Mouse (Mus musculus): ENCODE data around the gene Sftpa1. TPM values are rescaled to one million over a fixed set of nuclear protein-coding genes. Genes with fewer than 3 reads are reported as not detected.

Sftpa1 gene
- polyA plus RNA-seq (2012; rRNA removed): not detected in 2 replicates

- DNase-seq (ENCODE audit: low read depth): no peak
These were observed at the start of gene Sftpa1 for GRCm38 (mm10) chr14:41131540-41131939. TSS of gene Sftpa1 (plus strand) at chr14:41131782.

DNA sequence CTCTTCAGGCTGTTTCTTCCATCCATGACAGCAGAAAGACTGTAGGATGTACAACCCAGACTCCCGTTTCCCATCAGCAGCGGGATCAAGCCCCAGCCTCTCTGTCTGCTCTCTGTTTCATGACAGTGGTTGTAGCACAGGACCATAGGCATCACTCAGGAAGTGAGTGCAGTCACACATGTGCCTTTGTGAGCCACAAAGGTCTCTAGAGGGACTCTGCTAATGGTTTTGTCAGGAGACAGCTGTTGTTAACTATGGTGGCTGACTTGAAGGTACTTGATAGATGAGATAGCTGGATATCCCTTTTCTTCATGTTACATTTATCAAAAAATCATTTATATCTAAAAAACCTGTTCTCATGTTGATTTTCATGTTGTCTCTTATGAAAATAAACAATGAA is 49.2 kb upstream of the Sftpa1 start:
- no peak for DNase-seq (ENCODE audit: low read depth)

DNA sequence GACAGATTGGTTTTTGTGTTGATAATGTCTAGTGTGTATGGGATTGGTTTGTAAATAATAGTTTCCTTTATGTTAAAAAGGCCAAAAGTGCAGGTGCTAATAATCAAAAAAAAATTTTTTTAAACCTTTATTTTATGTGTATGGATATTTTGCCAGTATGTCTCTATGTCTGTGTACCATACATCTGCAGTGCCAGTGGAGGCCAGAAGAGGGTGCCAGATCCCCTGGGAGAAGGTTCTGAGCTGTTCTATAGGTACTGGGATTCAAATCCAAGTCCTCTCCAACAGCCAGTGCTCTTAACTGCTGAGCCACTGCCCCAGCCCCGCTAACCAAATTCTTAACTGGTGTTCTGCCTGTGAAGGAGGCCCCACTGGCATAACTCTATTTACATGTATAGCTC is 44.1 kb upstream of the Sftpa1 start:
- no peak for DNase-seq (ENCODE audit: low read depth)

DNA sequence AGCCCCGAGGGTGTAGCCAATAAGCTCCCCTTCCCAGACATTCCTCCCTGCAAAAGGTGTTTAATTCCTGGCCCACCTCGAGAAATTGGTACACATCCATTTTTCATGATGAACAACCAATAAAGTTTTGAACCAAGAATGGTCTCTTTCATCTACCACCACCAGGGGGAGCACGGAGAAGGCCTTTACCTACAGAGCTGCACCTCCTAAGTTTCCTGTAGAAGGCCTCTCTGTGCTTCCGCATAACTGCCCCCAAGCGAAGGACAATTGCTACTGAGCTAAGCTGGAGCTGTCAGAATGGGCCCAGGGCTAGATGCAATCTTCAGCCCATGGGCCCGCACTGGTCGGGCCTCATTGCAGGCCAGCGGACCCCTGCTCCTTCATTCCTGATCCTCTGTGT is 40.8 kb upstream of the Sftpa1 start:
- no peak for DNase-seq (ENCODE audit: low read depth)

DNA sequence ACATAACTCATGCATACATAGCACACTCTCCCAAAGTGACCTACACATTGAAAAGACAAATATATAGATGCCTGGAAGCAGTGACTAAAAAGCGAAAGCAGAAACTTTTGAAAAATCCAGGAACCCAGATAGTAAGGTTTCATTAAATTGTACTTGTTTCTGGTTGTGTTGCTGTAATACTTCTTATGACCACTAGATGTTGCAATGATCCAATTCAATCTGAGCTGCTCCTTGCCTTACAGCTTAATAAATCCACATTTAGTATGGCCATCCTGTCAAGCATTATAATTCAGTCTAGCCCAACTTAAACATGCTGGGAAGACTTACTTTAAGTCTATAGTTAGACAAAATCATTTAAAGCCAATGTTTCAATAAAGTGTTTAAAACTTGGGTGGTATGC is 37.5 kb upstream of the Sftpa1 start:
- no peak for DNase-seq (ENCODE audit: low read depth)

- no peak for DNase-seq (ENCODE audit: low read depth)
These were observed 35.2 kb upstream of the Sftpa1 start for GRCm38 (mm10) chr14:41096296-41096860.

DNA sequence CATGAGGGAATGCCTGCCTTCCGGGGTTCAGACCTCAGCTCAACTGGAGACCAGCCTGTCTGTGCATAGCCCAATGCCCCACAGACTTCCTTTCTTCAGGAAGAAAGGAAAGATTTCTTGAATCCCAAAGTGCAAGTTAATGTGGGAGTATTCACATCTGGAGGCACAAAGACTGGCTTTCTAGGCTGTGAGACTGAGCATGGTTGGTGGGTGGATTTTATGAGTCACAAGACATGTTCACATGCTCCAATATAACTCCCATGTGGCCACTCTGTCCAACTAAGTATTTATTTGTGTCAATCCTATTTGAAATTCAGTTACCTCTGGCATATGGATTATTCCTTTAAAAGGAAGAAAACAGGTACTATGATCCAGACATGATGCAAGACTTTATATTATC is 32.9 kb upstream of the Sftpa1 start:
- DNase-seq (ENCODE audit: low read depth): no peak

DNA sequence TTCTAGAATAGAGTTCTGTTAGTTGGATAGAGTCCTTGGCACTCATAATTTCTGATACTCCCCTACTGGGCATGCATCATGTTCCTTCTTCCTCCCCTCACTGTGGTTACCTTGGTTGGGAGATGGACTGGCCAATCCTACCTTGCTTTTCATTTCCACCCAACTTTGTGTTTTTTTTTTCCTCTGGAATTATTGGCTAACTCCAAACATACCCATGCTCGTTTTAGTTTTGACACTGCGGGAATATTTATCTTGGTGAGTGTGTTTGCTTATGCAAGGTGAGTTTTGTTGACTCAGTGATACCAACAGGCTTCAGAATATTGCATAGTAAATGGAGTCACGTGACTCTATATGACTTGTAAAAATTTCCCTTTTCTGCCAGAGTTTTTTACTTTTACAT is 30.9 kb upstream of the Sftpa1 start:
- DNase-seq (ENCODE audit: low read depth): no peak

- DNase-seq (ENCODE audit: low read depth): no peak
These were observed 30.3 kb upstream of the Sftpa1 start for GRCm38 (mm10) chr14:41101242-41101641.

DNA sequence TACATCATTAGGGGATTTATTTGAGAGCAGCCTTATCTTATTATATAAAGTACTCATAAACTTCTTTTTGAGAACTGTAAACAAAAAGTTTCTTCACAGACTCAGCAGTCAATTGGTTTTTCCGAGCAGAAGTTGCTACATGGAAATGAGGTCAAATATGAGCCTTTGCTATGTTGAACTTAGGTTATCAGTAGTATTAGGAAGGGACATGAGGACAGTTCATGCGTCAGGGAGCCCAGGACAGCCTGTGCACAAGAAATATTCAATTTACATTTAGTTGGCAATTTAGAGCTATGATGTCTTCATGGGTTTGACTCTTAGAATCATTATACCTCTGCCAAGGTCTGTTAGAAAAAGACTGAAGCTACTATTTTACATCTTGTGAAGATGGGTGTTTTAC is 29.3 kb upstream of the Sftpa1 start:
- DNase-seq (ENCODE audit: low read depth): no peak

DNA sequence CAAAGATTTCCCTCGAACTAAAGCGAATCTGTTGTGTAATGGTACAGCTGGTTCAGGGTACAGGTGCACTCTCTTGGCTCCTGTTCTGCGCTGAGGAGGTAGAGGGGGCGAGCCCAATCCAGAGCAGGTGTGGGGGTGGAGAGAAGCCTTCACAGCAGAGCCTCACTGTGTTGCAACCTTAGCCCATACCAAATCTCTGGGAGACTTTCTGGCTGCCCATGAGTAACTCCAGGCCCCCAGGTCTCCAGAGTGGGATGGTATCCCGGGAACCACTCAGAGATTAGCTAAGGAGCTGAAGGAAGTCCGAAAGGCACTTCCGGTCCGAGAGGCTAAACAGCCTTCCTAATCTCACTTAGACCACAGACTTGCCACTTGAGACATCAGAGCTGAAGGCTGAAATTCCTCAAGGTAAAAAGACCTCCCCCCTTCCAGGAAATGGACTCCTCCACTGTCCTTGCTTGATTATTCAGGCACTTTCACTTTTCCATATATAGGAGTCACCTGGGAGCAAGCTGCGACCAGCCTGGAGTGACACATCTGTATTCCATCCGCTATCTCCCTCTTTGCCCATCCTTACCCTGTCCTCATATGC is 26.6 kb upstream of the Sftpa1 start, which contains the start of gene Mat1a:
Gene Mat1a, plus strand, starts transcription at position 183 of the 592 bp plus-strand sequence.
- DNase-seq (ENCODE audit: low read depth): peak; percentile 8

- DNase-seq (ENCODE audit: low read depth): no peak
These were observed 20.4 kb upstream of the Sftpa1 start for GRCm38 (mm10) chr14:41111031-41111668.

DNA sequence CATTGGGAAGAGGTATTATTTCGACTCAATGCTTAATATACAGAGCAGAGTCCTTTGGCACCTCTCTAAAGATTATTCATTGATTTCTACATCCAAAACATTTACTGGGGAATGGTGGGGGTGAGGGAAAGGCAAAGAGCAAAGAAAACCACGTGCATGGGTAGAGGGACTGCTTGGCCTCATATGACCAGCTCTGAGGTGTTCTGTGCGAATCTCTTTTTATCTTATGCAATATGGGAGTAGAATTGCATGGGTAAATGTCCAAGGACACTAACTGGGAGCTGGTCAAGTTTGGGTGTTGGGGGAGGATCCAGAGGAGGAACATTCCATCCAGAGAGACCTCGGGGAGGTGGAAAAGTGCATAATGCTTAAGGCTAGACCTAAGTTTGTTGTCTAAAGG is 18.6 kb upstream of the Sftpa1 start:
- no peak for DNase-seq (ENCODE audit: low read depth)

- no peak for DNase-seq (ENCODE audit: low read depth)
These were observed 15.3 kb upstream of the Sftpa1 start for GRCm38 (mm10) chr14:41116271-41116670.

DNA sequence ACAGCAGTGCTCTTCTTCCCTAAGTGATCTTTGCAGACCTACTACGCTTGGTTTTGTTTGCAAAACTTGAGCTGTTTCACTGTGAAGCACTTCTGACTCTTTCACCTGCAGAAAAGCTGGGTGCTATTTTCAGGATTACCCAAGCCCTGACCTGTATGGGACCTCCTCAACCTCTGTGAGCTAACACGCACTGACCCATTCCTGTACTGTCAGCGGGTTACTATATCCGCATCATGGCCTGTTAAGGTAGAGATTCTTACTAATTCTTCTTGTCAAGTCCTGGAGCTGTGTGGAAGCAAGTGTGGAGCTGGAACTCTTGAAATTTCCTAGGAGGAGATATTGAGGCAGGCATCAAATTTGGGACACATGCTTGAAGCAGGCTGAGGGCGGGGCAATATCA is 6.9 kb upstream of the Sftpa1 start:
- no peak for DNase-seq (ENCODE audit: low read depth)

- no peak for DNase-seq (ENCODE audit: low read depth)
These were observed 3.6 kb upstream of the Sftpa1 start for GRCm38 (mm10) chr14:41127997-41128396.

- no peak for DNase-seq (ENCODE audit: low read depth)
These were observed 5.4 kb downstream of the Sftpa1 start for GRCm38 (mm10) chr14:41137006-41137405.

- DNase-seq (ENCODE audit: low read depth): no peak
These were observed 9.1 kb downstream of the Sftpa1 start for GRCm38 (mm10) chr14:41140686-41141085.

GRCm38 (mm10) chr14:41146035-41146434 is 14.5 kb downstream of the Sftpa1 start:
- DNase-seq (ENCODE audit: low read depth): no peak

GRCm38 (mm10) chr14:41146922-41147321 is 15.3 kb downstream of the Sftpa1 start:
- DNase-seq (ENCODE audit: low read depth): no peak

DNA sequence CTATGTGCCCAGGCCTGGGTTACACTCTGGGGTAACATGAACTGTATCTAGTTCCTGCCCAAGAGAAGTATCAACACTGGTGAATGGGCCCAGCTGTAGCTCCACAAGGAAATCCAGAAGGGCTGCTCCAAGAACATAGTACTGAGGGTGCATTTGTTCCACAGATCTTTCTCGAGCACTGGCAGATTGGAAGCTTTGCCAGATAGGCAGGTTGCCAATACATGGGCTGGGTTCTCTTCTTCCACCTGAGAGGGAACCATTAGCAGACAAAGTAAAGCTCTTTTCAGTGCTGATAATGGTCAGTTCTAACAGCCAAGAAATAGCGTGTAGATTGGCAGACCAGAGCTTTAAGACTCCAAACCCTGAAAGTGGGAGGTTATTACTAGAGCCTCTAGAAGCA is 15.8 kb downstream of the Sftpa1 start:
- no peak for DNase-seq (ENCODE audit: low read depth)

DNA sequence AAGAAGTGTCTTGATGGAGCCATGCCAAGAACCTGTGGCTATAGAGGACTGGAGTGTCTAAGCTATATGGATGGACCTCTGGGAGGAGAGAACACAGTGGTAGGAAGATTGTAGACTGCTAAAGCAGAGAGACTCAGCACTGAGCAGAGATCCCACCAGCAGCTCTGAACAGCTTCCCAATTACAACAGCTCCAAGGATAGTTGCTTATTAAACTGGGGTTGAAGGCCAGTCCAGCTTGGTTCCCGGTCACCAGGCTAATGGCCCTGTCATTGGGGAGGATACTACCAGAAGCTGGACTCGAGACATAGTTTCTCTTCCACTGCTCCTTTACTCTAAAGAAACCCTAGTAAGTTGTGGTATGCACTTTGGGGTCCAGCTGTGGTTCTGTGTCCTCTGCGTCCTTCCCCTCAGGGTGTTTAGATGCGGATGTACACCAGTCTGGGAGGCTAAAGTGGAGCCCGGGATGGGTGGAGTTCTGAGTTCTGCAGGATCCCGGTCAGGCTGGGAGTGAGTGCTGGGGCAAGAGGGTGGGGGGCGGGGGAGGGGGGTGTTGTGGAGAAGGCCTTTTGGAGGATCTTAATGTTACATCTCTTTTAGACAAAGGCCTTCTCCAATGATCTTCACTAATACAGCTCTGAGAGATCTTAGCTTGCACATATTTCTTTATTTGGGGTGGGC is 19.8 kb downstream of the Sftpa1 start, which contains the start of gene Mbl1:
Gene Mbl1, plus strand, starts transcription at position 239 of the 679 bp plus-strand sequence.
- DNase-seq (ENCODE audit: low read depth): no peak

DNA sequence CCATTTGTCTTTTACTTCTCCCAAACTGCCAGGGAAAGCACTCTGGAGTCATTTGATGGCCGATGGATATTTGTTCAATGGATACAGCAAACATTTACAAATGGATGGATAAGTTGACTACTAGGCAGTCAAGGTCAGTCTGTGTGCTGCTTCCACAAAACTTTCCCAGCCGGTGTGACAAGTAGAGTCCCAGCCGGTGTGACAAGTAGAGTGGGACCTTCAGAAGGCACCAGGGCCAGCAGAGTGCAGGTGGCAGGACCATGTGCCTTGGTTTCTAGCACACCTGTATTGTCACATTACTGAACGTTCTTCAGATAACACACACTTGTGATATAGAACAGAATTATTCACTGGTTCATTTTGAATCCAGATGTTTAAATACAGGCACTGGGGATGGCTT is 28.5 kb downstream of the Sftpa1 start:
- DNase-seq (ENCODE audit: low read depth): no peak
